Mouse (Mus musculus) heart, adult 18-20 months (tissue): Measurements from ENCODE around the gene Ska3. TPM values are rescaled to one million over a fixed set of nuclear protein-coding genes. Genes with fewer than 3 reads are reported as not detected.
"Not testable (repeated sequence)": the region's sequence is repeated elsewhere in the genome, so short reads cannot be mapped to it uniquely, and the experiment has no call there.

ENCODE experiments used
- DNase-seq, 2 experiments: peaks; one replicate each; pipeline ENCODE4 v3.0.0; 2021 to 2022; ENCODE audit warnings: mixed read lengths in 1 of 2
- long read RNA-seq, 2 experiments: library from polyadenylated mRNA; stranded (forward); transcript quantifications; one replicate each; pipeline ENCODE4 v2.0.0; 2021
- total RNA-seq, 2 experiments: library from RNA; stranded (reverse); gene quantifications; 2 replicates each; pipeline ENCODE4 v1.2.3; 2021

Gene Ska3
- total RNA-seq: under 1 TPM in 1 of 2 experiments, not detected in 1; 0.22 TPM
- long read RNA-seq, experiment 1, partial matches to known transcripts: 0 of 1 reads
- long read RNA-seq, experiment 1, other reads (novel, unspliced or antisense): 0 of 1 reads
- long read RNA-seq, experiment 2: 0 reads

GRCm38 (mm10) chr14:57825788-57826751 is at the start of gene Ska3, which contains the start of gene Mrpl57:
Gene Ska3 (minus strand): TSS chr14:57826185.
Gene Mrpl57 (plus strand): TSS chr14:57826234.
- DNase-seq: peak; percentile 94 to 97

GRCm38 (mm10) chr14:57866676-57867276 is 40.8 kb upstream of the Ska3 start:
- no peak for DNase-seq

- no peak for DNase-seq
These were observed 39.3 kb upstream of the Ska3 start for GRCm38 (mm10) chr14:57865256-57865655.

- DNase-seq: peak in 1 of 2 experiments; percentile 21
These were observed 37.1 kb upstream of the Ska3 start for GRCm38 (mm10) chr14:57863129-57863528.

GRCm38 (mm10) chr14:57861987-57862412 is 36.0 kb upstream of the Ska3 start:
- no peak for DNase-seq

- DNase-seq: peak in 1 of 2 experiments; percentile 23
These were observed 33.5 kb upstream of the Ska3 start for GRCm38 (mm10) chr14:57859520-57859919.

GRCm38 (mm10) chr14:57858601-57859000 is 32.6 kb upstream of the Ska3 start:
- no peak for DNase-seq

GRCm38 (mm10) chr14:57856037-57856436 is 30.1 kb upstream of the Ska3 start:
- not testable (repeated sequence) for DNase-seq

GRCm38 (mm10) chr14:57852961-57853360 is 27.0 kb upstream of the Ska3 start:
- DNase-seq: no peak

GRCm38 (mm10) chr14:57850330-57850729 is 24.3 kb upstream of the Ska3 start:
- DNase-seq: no peak

GRCm38 (mm10) chr14:57848646-57849045 is 22.7 kb upstream of the Ska3 start:
- DNase-seq: no peak

GRCm38 (mm10) chr14:57848061-57848460 is 22.1 kb upstream of the Ska3 start:
- DNase-seq: not testable (repeated sequence)

- DNase-seq: no peak
These were observed 18.6 kb upstream of the Ska3 start for GRCm38 (mm10) chr14:57844535-57844934.

GRCm38 (mm10) chr14:57835157-57835556 is 9.2 kb upstream of the Ska3 start:
- DNase-seq: no peak

- no peak for DNase-seq
These were observed 7.5 kb upstream of the Ska3 start for GRCm38 (mm10) chr14:57833526-57833925.

- DNase-seq: no peak
These were observed 1.3 kb upstream of the Ska3 start for GRCm38 (mm10) chr14:57827284-57827683.

- no peak for DNase-seq
These were observed 5.1 kb downstream of the Ska3 start for GRCm38 (mm10) chr14:57820839-57821238.

- DNase-seq: no peak
These were observed 14.1 kb downstream of the Ska3 start for GRCm38 (mm10) chr14:57811844-57812243.

GRCm38 (mm10) chr14:57810886-57811285 is 15.1 kb downstream of the Ska3 start:
- DNase-seq: no peak

- peak; percentile 16 to 32 for DNase-seq
These were observed 17.4 kb downstream of the Ska3 start for GRCm38 (mm10) chr14:57808558-57808957.

GRCm38 (mm10) chr14:57803731-57804130 is 22.3 kb downstream of the Ska3 start:
- DNase-seq: no peak

GRCm38 (mm10) chr14:57797991-57798931 is 27.7 kb downstream of the Ska3 start, which contains the start of gene Sap18:
Gene Sap18 (plus strand): TSS chr14:57798180.
- peak; percentile 98 for DNase-seq
